Mouse (Mus musculus) mouse embryonic stem cell (cell line): ENCODE data around the gene Col6a5.
"Not testable (repeated sequence)": the region's sequence is repeated elsewhere in the genome, so short reads cannot be mapped to it uniquely, and the experiment has no call there.

ENCODE experiments used
- in situ Hi-C, 2 experiments: fragments of 300-500 bp; cut with MboI; formaldehyde crosslinking; loops; 1 replicate in 1 of 2; 3 replicates in 1 of 2; pipeline ENCODE4 v1.14.3; 2019 to 2020; ENCODE audit warnings: low sequenced_read_pairs in 2 of 2, low pct_unique_long_range_greater_than_20kb in 1 of 2, mixed read lengths in 1 of 2; ENCODE audit not compliant: unreplicated experiment in 1 of 2

The Col6a5 gene

DNA sequence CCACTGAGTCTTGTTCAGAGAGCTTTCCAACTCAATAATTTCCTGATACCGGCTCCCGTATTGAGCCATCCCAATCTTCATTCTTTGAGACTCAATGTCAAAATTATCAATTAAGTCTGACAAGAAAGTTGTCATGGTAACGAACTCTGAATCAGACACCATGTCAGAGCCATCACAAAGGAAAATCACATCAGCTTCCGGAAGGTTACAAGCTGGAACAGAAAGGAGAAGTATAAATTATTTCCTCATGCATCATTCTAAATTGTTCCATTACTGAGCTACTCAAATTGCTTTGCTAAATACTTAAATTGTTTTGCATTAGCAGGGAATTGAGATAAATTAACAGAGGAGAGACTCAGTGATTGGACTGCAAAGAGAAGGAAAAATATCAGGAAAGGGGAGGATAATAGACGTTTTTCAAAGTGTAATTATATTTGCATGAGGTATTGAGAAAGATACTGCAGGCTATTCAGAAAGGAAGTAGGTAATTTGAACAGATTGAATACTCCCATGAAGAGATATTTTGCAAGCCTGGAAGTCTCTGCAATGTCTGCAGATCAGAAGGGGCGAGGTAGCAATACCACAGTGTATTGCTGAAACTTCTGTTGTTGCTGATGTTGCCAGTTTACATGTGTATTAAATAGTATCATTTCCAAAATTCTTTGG is 31.9 kb downstream of the Col6a5 start:
- in situ Hi-C loops: no loop called here

DNA sequence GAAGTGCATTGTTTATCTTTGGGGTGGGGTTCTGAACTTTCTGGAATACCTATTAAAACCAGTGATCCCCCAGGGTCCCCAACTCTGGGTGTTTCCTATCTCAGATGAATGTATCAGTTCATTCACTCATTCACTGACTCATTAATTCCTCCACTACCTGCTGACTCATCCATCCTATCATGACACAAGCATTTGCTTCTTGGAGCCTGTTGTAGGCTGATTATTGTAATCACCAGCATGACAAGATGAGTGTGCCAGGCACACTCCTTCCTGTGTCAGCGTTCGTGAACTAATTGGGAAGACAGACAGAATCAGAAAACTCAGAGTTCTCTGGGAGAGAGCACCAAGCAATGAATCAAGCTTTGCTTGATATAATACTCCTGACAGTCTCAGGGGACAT is 36.8 kb downstream of the Col6a5 start:
- in situ Hi-C loops: no loop called here

DNA sequence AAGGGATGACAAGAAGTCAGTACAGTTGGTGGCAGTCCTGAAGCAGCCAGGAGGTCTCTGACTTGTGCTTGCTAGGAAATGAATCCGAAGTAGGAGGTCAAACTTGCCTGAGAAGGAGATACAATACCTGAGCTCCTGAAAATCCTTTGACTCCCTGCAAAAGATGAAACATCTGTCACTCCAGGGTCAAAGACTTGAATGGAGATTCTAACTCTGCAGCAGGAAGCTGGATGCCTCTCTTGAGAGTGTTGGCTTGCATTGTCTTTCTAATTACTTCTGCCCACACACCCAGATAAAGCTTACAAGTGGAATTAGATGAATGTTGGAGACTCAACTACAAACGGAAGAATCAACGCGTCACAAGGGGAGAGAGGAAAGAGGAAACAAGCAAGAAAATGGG is 45.3 kb downstream of the Col6a5 start:
- in situ Hi-C loops: no loop called here

DNA sequence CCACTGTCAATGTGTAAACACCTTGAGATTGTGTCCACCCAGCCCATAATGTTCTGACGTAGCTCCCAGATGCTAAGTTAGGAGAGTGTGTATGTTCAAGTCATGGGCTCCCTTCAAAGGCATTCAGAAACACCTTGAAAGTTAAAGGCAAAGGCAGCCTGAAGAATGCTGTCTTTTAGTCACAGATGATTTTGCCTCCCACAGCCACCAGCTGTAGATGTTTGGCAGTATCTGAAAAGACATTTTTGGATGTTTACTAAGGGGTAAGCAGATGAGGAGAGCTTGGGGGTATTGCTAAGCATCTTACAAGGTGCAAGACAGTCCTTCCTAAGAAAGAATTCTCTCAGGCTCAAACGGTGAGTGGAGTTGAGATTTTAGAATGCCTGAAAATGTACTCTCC is 50.3 kb downstream of the Col6a5 start:
- in situ Hi-C loops: no loop called here

DNA sequence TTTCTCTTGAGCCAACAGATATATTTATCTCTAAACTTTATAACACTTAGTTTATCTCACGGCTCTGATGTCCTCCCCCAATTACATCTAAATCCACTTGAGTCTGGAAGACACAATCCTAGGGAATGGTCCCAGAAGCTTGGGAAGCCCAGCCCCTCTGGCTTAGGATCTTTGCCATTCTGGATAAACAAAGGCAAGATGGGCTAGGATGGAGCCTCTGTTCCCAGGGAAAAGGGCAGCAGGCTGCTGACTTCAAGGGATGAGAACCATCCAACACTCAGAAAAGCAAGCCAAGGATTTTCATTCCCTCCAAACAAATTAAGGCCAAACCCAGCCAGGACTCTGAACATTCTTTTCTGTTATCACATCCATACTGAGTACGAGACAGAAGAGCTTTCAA is 51.1 kb downstream of the Col6a5 start:
- in situ Hi-C loops: no loop called here

DNA sequence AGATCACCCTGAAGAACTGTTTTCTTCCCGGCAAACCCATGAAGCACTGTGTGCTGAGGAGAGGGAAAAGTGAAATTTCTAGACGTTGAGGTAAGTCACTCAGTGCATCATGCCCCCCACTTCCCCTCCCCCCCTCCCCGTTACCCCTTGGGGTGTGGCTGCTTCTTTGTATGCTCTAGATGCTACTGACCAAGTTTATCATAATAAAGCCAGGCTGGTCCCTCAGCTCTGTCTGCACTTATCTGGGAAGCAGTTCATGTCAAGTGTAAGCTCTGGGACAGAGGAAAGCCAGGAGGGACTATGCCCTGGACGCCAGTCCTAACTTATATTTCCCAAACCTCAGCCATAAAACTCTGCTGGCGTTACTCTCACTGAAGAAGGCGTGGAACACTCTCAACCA is 53.0 kb downstream of the Col6a5 start:
- in situ Hi-C loops: no loop called here

DNA sequence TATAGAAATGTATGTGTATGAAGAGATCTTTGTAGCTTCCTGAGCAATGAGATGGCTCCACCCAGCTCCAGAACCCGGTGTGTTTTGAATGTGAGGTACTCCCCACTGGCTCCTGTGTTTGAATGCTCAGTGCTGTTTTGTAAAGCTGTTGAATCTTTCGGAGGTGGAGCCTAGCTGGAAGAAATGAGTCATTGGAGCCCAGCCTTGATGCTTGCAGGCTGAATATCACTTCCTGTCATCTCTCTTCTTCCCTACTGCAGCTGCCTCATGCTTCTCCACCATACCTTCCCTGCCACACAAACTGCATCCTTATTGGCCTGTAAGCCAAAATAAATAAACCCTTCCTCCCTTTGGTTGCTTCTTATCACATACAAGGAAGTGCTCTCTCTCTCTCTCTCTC is 72.9 kb downstream of the Col6a5 start:
- in situ Hi-C loops: no loop called here

DNA sequence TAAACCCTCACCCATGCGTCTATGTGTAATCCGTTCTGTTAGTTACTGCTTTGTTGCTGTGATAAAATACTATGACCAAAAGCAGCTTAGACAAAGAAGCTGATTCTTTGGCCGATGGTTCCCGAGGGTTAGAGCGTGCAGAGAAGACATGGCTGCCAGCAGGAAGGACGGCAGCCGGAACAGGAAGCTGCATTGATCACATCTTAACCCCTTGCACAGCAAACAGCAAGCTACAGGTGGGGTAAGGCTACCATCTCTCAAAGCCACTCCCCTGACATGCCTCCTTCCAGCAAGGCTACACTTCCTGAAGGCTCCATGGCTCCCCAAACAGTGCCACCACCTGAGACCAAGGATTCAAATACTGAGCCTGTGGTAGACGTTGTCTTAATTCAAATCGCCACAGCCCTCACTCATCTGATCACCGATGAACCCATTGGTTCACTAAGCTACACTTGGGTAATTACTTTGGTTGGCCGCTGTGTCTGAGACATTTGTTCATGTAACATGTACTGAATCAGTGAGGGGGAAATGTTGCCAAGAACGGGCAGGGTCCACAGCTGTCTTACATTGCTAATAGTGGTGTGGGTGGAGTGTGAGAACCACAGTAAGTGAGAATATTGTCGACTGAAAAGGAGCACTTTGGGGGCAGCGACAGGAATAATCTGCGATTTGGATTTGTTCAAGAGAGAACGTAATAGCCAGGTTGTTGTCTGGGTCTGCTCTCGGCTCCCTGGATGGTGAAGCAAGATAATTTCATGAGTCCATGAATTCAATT is 75.6 kb downstream of the Col6a5 start:
- in situ Hi-C loops: no loop called here

DNA sequence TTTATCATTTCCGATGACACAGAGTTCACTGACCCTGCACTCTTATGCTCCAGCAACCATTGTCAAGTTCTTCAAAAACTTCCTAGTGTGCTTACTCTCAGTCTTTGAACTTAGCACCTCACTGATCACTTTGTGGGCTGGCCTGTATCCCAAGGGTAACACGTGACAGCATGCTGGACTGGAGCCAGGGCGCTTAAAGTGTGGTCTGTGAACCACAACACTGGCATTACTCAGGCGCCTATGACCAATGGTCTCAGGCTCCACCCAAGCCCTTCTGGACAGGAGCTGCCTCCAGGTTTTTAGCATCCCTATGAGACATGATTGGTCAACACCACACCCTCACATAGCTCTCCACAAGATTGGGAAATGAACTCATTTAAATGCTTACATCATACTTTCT is 79.7 kb downstream of the Col6a5 start:
- in situ Hi-C loops: no loop called here

DNA sequence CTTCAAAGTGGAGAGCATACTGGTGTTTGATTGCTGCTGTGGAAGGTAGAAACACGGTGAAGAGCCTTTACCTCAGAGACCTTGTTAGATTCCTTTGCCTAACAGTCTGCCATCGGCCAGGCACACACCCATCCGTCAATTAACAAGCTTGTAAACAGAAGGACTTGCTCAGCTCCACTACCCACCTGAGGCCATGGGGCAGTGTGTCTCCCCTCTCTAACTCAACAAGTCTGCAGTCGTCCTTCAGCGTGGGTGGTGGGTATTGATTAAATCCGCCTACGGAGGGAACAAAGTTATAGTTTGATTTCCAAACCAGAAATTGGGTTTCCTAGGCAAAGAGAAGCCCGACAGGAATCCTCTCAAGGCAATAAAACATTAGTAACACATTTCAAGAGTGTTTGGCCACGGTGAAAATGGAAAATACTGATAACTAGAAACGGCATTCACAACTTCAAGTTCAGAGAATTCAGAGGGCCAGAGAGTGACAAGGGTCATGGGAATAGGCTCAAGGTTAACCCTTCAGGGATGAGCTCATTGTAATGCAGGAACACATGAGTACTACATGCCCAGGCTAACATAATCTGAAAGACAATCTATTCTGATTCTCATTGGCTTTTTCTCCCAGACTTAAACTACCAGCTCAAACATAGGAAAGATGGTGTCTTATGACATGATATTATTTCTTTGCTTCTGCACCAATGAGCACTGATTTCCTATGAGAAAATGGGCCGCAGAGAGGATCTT is 81.9 kb downstream of the Col6a5 start:
- in situ Hi-C loops: no loop called here

DNA sequence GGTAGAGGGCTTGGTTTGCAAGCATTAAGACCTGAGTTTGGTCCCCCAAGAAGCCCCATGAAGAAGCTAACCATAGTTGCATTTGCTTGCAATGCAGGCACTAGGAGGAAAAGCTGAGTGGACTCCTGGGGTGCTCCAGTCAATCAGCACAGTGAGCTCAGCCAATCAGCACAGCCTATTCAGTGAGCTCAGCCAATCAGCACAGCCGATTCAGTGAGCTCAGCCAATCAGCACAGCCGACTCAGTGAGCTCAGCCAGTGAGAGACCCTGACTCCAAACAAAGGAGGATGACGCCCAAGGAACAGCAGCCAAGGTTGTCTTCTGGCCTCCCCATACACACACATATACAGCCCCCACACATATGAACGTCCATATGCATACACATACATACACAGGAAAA is 84.3 kb downstream of the Col6a5 start:
- in situ Hi-C loops: no loop called here

DNA sequence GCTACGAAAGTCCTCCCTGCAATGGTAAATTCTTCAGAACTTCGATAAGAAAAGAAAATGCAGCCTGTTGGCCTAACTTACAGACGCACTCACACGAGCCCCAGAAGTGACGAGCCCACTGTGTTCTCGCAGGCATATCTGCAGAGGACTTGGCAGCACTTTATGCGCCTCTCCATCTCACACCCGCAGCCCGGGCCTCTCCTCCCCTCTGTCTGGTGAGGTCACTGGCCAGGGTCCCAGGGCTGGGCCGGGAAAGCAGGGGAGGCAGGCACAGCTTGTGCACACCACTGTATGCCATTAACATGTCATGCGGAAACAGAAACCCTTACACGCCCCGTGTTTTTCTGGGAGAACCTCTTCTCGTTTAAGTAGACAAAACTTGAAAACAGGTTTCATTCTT is 88.8 kb downstream of the Col6a5 start:
- in situ Hi-C loops: no loop called here

DNA sequence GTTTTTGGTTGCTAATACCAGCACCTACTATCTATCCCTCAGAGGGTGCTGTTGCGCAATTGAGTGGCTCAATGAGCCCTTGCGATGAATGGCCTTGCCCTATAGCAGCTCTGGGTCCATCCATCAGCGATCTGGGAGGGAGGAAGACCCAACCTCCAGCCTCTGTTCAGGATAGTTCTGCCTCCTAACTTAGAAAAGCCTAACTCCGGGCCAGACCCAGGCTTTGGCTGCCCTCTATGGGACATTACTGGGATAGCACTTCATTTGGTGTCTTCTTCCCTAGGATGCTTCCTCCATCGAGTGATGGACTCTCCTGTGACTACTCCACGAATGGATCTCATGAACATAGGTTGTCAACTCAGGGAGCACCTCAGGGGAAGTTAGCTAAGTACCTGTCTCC is 102.7 kb downstream of the Col6a5 start:
- in situ Hi-C loops: loop anchor here in 1 of 2 experiments (5.0 kb wide), 1 partner anchor 165 kb away; no protein-coding TSS in a partner anchor

DNA sequence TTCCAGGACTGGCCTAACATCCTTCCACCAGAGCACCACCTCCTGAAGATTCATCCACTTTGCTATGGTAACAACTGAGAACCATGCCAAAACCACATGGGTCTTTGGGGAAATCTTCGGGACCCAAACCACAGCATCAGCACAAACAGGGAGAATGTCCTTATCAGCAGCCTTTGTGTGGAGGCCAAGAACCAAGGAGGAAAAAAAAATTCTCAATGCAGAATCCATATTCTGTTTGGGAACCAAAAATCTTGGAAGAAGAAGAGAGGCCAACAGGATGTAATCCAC is 107.7 kb downstream of the Col6a5 start:
- in situ Hi-C loops: no loop called here

DNA sequence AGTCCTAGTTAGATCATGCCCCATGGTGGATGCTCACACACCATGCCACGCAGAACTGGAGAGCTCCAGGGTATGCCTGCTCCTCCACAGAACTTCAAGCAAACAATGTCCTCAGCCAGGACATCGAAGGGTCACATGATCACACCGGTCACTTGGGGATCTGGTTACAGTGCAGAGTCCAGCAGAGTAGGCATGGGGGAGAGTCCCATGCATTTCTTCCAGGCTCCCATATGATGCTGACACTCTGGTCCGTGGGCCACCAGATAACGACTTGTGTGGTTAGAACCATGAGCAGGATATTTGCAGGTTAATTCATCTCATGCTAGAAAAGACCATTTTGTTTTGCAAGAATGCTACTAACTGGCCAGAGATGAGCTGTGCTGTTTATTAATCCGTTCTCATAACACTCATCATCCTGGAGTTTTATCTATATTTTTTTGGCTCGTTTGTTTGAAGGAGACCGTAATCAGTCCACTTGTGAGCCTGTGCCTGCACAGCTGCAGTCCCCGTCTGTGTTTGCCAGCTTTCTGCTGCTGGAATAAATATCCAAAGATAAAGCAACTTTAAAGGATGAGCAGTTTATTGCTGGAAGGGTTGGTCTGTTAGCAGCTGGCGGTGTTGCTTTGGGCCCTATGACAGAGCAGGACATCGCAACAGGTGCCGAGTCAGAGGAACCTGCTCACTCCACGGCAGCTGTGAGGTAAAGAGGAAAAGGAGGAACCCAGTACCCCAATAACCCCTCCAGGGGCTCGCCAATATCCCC is 108.2 kb downstream of the Col6a5 start:
- in situ Hi-C loops: no loop called here

DNA sequence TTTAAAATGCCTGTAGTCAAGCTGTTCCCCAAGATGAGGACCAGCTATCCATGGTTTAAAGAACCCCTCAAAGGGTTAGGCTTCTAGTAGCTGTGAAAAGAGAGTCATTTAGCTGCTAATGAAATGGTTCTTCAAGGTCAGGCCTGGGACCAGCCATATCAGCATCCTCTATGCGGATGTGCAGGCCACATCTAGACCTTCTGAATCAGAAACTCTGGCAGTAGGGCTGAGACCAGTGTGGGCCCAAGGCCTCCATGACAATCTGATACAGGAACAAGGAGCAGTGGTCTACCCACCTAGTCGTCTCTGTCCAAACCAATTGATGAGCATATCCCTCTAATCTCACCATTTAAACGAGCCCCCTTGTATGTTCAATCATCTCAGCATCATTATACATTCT is 109.4 kb downstream of the Col6a5 start:
- in situ Hi-C loops: no loop called here

DNA sequence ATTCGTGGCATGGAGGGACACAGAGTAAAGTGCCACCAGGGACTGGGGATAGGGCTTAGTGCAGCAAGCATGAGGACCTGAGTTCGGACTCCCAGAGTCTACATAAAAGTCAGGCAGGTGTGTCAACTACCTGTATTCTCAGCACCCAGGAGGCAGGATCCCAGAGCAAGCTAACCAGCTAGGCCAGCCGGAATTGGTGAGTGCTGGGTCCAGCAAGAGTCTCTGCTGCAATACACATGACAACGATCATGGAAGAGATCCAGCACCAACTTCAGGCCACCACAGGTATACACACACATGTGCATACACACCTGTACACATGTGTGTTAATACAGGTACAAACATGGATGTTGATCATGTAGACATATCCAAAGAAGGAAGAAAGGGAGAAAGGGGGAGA is 112.0 kb downstream of the Col6a5 start:
- in situ Hi-C loops: no loop called here

DNA sequence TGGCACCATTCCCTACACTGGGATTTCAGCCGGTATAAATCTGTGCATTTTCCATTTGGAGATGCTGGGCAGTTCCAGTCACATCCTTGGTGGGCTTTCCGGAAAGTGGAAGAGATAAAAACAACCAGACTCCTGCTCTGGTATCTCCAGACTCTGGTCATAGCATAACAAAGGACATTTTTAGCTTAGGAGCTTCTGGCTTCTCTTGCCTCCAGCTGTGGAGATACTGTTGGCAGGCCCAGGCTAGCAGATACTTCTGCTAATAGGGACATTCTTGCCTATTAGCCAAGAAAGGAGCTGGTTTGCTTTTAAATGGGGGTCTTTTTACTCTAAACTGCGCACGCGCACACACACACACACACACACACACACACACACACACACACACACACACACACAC is 113.2 kb downstream of the Col6a5 start:
- in situ Hi-C loops: no loop called here

DNA sequence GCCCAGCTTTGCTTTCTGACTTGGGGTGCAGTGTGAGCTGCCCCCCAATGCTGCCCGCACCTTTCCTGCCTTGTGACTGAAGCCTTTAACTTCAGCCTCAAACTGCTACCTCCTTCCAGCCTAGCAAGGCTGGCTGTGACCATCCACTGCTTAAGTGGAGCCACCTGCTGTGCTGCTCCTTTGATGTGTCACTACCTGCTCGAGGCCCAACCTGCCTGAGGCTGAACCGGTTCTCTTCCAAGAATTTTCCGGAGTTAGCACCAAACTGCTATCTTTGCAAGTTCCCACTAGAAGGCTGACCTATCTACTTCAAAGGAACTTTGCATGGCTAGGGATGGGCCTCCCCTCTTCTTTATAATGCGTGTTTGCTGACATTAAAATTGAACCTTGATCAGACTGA is 119.1 kb downstream of the Col6a5 start:
- in situ Hi-C loops: not testable (repeated sequence)
